Mouse (Mus musculus): ENCODE results near the gene Hcfc1r1. TPM values are rescaled to one million over a fixed set of nuclear protein-coding genes. Genes with fewer than 3 reads are reported as not detected.

Hcfc1r1 gene
- total RNA-seq, 2 experiments from 2014 or later: 119 to 129 TPM

GRCm38 (mm10) chr17:23705525-23706104, 32.2 kb downstream of the Hcfc1r1 start:
- DNase-seq (ENCODE audit: extremely low spot score in 1 of 2, low spot score in 1 of 2): no peak

- peak; percentile 67 to 84 for DNase-seq (ENCODE audit: extremely low spot score in 1 of 2, low spot score in 1 of 2)
Observed at GRCm38 (mm10) chr17:23706212-23706611, 32.8 kb downstream of the Hcfc1r1 start.

GRCm38 (mm10) chr17:23717003-23717402, 43.6 kb downstream of the Hcfc1r1 start:
- DNase-seq (ENCODE audit: extremely low spot score in 1 of 2, low spot score in 1 of 2): no peak

- no peak for DNase-seq (ENCODE audit: extremely low spot score in 1 of 2, low spot score in 1 of 2)
Observed at GRCm38 (mm10) chr17:23719455-23719854, 46.1 kb downstream of the Hcfc1r1 start.

- DNase-seq (ENCODE audit: extremely low spot score in 1 of 2, low spot score in 1 of 2): no peak
Observed at GRCm38 (mm10) chr17:23721886-23722285, 48.5 kb downstream of the Hcfc1r1 start.

- DNase-seq (ENCODE audit: extremely low spot score in 1 of 2, low spot score in 1 of 2): no peak
Observed at GRCm38 (mm10) chr17:23722376-23723125, 49.2 kb downstream of the Hcfc1r1 start, which contains the start of gene 1520401A03Rik. TSS of gene 1520401A03Rik (minus strand) at chr17:23722783.

Other genes with a start within 250 kb of the Hcfc1r1 start
- not detected for gene Vmn2r117, start 193.9 kb upstream of the Hcfc1r1 start, total RNA-seq (2021)
- 1 to 10 TPM; 5.5 to 7.6 TPM for gene Zfp213, start 109.4 kb upstream of the Hcfc1r1 start, total RNA-seq (2021)
- gene Zfp13, start 74.1 kb upstream of the Hcfc1r1 start, total RNA-seq (2021): 10 to 100 TPM; 30.2 to 35.1 TPM
- gene Zscan10, start 72.7 kb upstream of the Hcfc1r1 start, total RNA-seq (2021): not detected
- under 1 TPM; 0.19 to 0.22 TPM for gene Mmp25, start 28.3 kb upstream of the Hcfc1r1 start, total RNA-seq (2021)
- gene Bicdl2, start 13.1 kb upstream of the Hcfc1r1 start, total RNA-seq (2021): not detected
- gene Thoc6, start 286 bp downstream of the Hcfc1r1 start, total RNA-seq (2021): 10 to 100 TPM in 1 of 2 experiments, 1 to 10 TPM in 1; 9.0 to 10.1 TPM
- 1 to 10 TPM; 5.8 to 8.8 TPM for gene Tnfrsf12a, start 3.9 kb downstream of the Hcfc1r1 start, total RNA-seq (2021)
- gene Cldn6, start 5.7 kb downstream of the Hcfc1r1 start, total RNA-seq (2021): not detected
- gene Cldn9, start 10.4 kb downstream of the Hcfc1r1 start, total RNA-seq (2021): not detected
- gene 1520401A03Rik, start 49.2 kb downstream of the Hcfc1r1 start, total RNA-seq (2021): under 1 TPM; 0.17 to 0.61 TPM
- 1 to 10 TPM; 2.7 to 3.7 TPM for gene Pkmyt1, start 52.7 kb downstream of the Hcfc1r1 start, total RNA-seq (2021)
- gene Paqr4, start 67.3 kb downstream of the Hcfc1r1 start, total RNA-seq (2021): 10 to 100 TPM; 55.1 to 58.7 TPM
- gene Kremen2, start 72.2 kb downstream of the Hcfc1r1 start, total RNA-seq (2021): under 1 TPM; 0.28 to 0.49 TPM
- gene Flywch1, start 98.0 kb downstream of the Hcfc1r1 start, total RNA-seq (2021): 100 to 1,000 TPM; 263 to 298 TPM
- 10 to 100 TPM; 11.3 to 18.4 TPM for gene Flywch2, start 112.5 kb downstream of the Hcfc1r1 start, total RNA-seq (2021)
- 100 to 1,000 TPM; 400 to 605 TPM for gene Srrm2, start 116.9 kb downstream of the Hcfc1r1 start, total RNA-seq (2021)
- 100 to 1,000 TPM; 381 to 387 TPM for gene Elob, start 155.5 kb downstream of the Hcfc1r1 start, total RNA-seq (2021)
- not detected for gene Prss33, start 162.5 kb downstream of the Hcfc1r1 start, total RNA-seq (2021)
- gene Prss32, start 170.3 kb downstream of the Hcfc1r1 start, total RNA-seq (2021): not detected
- gene Prss41, start 170.6 kb downstream of the Hcfc1r1 start, total RNA-seq (2021): 1 to 10 TPM; 1.8 to 2.0 TPM
- gene Prss21, start 194.5 kb downstream of the Hcfc1r1 start, total RNA-seq (2021): not detected
- gene Dcpp1, start 207.3 kb downstream of the Hcfc1r1 start, total RNA-seq (2021): not detected
- not detected for gene Dcpp2, start 207.3 kb downstream of the Hcfc1r1 start, total RNA-seq (2021)
- not detected for gene Dcpp3, start 243.9 kb downstream of the Hcfc1r1 start, total RNA-seq (2021)

All from layer of hippocampus, postnatal 25 days (tissue).